Mouse (Mus musculus): Measurements from ENCODE around the gene Tead4.

DNA sequence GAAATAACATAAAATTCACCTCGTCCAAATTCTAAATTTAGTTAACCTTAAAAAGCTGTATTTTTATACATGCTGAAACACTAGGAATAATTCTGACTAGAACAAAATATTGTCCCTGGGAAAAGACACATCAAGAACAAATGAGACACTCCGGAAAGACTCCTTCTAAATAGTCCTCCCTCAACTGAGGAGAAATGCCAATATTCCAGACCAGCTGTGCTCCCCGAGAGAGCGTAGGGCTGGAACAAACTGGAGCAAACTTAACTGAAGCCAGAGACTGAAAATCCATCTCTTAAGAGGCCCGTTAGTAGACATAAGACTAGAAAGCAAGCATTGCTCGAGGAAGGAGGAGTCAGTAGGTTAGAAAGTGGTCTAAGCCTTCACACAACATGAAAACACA lies 46.2 kb upstream of the Tead4 start:
- TF ChIP-seq EP300 (IDR thresholded peaks at IDR 0.05; ENCODE audit: low read depth) (no peak), CTCF (IDR thresholded peaks at IDR 0.05; ENCODE audit: low read depth) (no peak)

Measured in liver, postnatal 0 days (tissue).